Mouse (Mus musculus) erythroid progenitor cell, adult 5-6 weeks (primary cell): ENCODE measurements around the gene Il1f8. TPM values are rescaled to one million over a fixed set of nuclear protein-coding genes. Genes with fewer than 3 reads are reported as not detected.
"Not testable (repeated sequence)": the region's sequence is repeated elsewhere in the genome, so short reads cannot be mapped to it uniquely, and the experiment has no call there.

Source experiments
- ATAC-seq: replicated peaks from 2 replicates; pipeline ENCODE4 v1.8.0; 2016; ENCODE audit warnings: moderate number of reproducible peaks, mild to moderate bottlenecking, moderate TSS enrichment, inconsistent platforms; ENCODE audit not compliant: poor library complexity, low FRiP score, severe bottlenecking
- total RNA-seq, 2 experiments: library from RNA; stranded (forward) in 1 of 2; stranded (reverse) in 1 of 2; fragments of 150-400 nt in 1 of 2; fragments of 186-747, 209-891 nt in 1 of 2; gene quantifications; 2 replicates each; pipeline versions ENCODE4 v1.2.3 to v1.2.4; 2015 to 2017; ENCODE audit warnings: low replicate concordance in 2 of 2

Gene Il1f8
- total RNA-seq (2015; ENCODE audit: low replicate concordance) (not detected in 2 replicates), total RNA-seq (2017; ENCODE audit: low replicate concordance) (not detected in 2 replicates)

DNA sequence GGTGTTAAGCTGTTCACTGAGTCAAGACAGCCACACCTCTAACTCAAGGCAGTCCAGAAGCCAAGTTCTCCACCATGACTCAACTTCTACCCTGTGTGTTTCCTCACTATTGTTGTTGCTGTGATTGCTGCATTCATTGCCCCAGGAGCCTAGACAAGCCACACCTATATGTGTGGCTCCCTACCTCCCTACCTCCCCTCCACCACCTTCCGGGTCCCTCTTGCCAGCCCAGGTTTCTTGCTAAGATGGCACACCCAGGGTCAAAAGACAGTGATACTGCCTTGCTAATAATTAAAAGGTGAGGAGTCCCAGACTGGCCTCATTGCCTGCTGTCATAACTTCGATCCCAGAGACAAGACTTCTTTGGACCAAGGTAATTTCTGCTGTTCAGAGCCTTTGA, at the start of gene Il1f8:
Gene Il1f8 (plus strand): TSS at position 301 of the 400 bp plus-strand sequence.
- no peak for ATAC-seq

GRCm38 (mm10) chr2:24103619-24104289, 49.2 kb upstream of the Il1f8 start:
- ATAC-seq, result no peak

DNA sequence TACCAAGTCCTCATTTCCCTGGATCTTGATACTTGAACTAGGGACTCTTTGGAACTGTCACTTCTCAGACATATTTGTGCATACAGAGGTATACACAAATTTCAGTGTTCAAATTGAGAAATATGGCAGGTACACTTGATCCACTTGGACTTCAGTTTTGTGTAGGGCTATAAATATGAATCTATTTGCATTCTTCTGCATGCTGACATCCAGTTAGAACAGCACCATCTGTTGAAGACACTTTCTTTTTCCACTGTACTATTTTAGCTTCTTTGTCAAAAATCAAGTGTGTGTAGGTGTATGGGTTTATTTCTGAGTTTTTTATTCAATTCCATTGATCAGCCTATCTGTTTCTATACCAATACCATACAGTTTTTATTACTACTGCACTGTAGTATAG, 43.9 kb upstream of the Il1f8 start:
- ATAC-seq, result no peak

DNA sequence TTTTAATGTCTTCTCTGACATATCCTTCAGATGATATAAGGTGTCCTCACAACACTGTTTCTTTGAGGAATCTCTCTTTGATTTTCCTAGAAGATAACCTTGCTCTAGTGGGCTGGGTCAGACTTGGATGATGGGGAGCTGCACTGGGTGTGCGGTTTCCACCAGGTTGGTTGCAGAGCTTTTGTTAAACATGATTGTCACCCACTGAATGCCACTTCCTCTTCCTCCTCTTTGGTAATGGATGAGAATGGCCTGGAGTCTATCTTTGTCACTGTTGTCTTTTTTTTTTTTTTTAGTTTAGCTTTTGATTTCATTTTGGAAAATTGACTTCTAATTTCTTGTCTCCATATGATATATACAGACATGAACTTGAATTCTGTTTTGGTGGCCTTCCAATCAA, 18.6 kb upstream of the Il1f8 start:
- ATAC-seq, result no peak

DNA sequence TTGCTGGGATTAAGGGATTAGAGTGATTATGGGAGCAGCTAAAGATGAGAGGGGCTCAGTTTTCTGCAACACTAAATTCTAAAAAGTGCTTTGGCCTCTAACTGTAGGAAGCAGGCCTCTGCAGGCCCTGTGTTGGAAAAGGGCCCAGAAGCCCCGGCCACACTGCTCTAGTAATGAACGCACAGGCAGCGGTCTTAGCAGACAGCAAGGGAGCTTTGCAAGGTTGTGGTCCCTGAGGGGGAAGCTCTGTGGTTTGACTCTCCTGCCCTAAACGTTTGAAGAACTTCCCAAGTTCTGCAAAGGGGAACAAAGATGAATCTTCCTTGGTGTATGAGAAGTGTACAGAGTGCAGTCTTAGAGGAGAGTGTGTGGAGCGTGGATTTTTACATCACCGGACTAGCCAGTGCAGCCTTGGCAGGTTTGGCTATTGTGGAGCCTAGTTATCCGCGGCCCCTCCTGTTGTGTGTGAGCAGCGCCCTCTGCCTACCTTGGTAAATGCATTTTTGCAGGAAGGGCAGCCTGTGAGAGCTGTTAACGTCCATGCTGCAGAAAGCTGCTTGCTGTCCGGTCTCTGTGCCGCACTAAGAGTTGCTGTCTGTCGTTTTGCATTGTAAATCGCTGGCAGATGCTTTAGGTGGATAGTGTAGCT, 28.8 kb downstream of the Il1f8 start:
- ATAC-seq, result not testable (repeated sequence)

- ATAC-seq, result not testable (repeated sequence)
Observed at GRCm38 (mm10) chr2:24182423-24183147, 29.6 kb downstream of the Il1f8 start.

GRCm38 (mm10) chr2:24184092-24184491, 31.1 kb downstream of the Il1f8 start:
- ATAC-seq, result not testable (repeated sequence)

DNA sequence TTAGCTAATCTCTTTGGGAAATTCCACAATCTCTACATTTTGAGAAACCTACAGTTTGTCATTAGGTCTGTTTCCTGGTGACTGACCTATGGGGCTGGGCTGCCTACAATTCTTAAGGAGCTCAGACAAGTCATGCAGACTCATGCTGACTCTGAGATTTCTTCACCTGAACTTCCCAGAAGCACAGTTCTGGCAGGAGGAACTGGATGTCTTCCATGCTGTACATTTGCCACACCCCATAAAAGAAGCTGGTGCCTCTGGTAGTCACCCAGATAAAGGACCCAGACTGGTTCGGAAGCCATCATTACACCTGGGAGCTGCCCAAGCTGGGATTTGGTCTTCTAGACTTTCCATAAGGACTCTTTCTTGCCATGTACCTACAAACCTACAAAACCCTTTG, 33.2 kb downstream of the Il1f8 start, which contains the start of gene Il1f9:
Gene Il1f9 (plus strand): TSS at position 301 of the 400 bp plus-strand sequence.
- ATAC-seq, result no peak

DNA sequence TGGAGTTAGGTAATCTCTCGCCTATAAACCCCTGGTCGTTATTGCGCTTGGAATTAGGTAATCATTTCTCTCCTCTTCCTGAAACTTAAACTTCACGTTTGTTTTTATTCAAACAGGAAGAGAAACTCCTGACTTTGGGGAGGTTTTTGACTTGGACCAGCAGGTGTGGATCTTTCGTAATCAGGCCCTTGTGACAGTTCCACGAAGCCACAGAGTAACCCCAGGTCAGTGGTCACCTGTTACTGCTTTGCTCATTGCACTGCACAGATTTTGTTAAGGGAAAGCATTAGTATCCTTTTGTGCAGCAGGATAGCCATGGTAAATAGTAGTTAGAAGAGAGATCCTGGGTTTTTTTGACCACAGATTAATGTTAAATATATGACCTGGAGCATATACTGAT, 34.6 kb downstream of the Il1f8 start:
- ATAC-seq, result no peak

- ATAC-seq, result no peak
Observed at GRCm38 (mm10) chr2:24188189-24188588, 35.2 kb downstream of the Il1f8 start.

Other genes starting within 250 kb of the Il1f8 start
- 4.6 and 7.6 TPM in 2 replicates for gene Hnmt, start 103.8 kb upstream of the Il1f8 start, total RNA-seq (2015; ENCODE audit: low replicate concordance)
- 2.1 and 3.3 TPM in 2 replicates for gene Hnmt, start 103.8 kb upstream of the Il1f8 start, total RNA-seq (2017; ENCODE audit: low replicate concordance)
- not detected in 2 replicates for gene Tbpl2, start 56.6 kb upstream of the Il1f8 start, total RNA-seq (2015; ENCODE audit: low replicate concordance)
- gene Tbpl2, start 56.6 kb upstream of the Il1f8 start, total RNA-seq (2017; ENCODE audit: low replicate concordance), result not detected in 2 replicates
- gene Il1f9, start 33.3 kb downstream of the Il1f8 start, total RNA-seq (2015; ENCODE audit: low replicate concordance), result 4.2 and 9.4 TPM in 2 replicates
- gene Il1f9, start 33.3 kb downstream of the Il1f8 start, total RNA-seq (2017; ENCODE audit: low replicate concordance), result 3.0 and 3.1 TPM in 2 replicates
- not detected in 2 replicates for gene Il1f6, start 62.3 kb downstream of the Il1f8 start, total RNA-seq (2015; ENCODE audit: low replicate concordance)
- not detected in 2 replicates for gene Il1f6, start 62.3 kb downstream of the Il1f8 start, total RNA-seq (2017; ENCODE audit: low replicate concordance)
- not detected in 2 replicates for gene Il1f5, start 123.8 kb downstream of the Il1f8 start, total RNA-seq (2015; ENCODE audit: low replicate concordance)
- not detected in 2 replicates for gene Il1f5, start 123.8 kb downstream of the Il1f8 start, total RNA-seq (2017; ENCODE audit: low replicate concordance)
- gene Il1f10, start 138.0 kb downstream of the Il1f8 start, total RNA-seq (2015; ENCODE audit: low replicate concordance), result not detected in 2 replicates
- gene Il1f10, start 138.0 kb downstream of the Il1f8 start, total RNA-seq (2017; ENCODE audit: low replicate concordance), result not detected in 2 replicates
- gene Il1rn, start 183.7 kb downstream of the Il1f8 start, total RNA-seq (2015; ENCODE audit: low replicate concordance), result 2.5 and 8.3 TPM in 2 replicates
- 0.76 and 1.9 TPM in 2 replicates for gene Il1rn, start 183.7 kb downstream of the Il1f8 start, total RNA-seq (2017; ENCODE audit: low replicate concordance)
- 4.2 and 5.4 TPM in 2 replicates for gene Psd4, start 214.4 kb downstream of the Il1f8 start, total RNA-seq (2015; ENCODE audit: low replicate concordance)
- gene Psd4, start 214.4 kb downstream of the Il1f8 start, total RNA-seq (2017; ENCODE audit: low replicate concordance), result 10.9 and 12.5 TPM in 2 replicates